ENCODE assay signal across 8 mouse cellular contexts in the genomic region with DNA sequence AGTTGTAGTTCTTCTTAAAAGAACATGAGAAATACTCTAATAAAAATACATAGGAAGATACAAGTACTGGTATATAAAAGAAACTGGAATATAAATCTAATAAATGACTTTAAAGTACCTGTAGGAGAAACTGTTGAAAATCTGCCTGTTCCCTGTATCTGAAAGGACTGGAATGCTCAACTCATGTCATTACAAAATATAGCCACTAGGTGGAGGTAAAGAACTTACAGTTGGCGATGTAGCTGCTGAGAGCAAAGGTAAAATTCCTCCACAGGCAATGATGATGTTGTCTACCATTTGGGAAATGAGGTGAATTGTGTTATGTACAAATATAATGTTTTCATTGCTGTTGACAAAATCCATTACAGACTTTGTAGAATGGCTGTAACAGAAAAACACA.
DNase-seq lines count a peak whose midpoint lies in the region; ATAC-seq lines count a peak whose summit lies in the region.

No protein-coding gene starts in this region.

- 0% methylated on average over 1 of the region's 1 CpGs for WGBS in embryonic facial prominence, embryonic 14.5 days
- WGBS in midbrain, embryonic 16.5 days = 0% methylated on average over 1 of the region's 1 CpGs

- no peaks in the 10 kb centered on the region for H3K27me3 ChIP-seq in embryonic facial prominence, embryonic 14.5 days (replicated peaks; ENCODE audit: control insufficient read depth, insufficient read depth, low read length)
- H3K27me3 ChIP-seq in midbrain, embryonic 16.5 days (ENCODE audit: control insufficient read depth, insufficient read depth, low read depth, low read length) = no peaks in the 10 kb centered on the region

- DNase-seq in left cerebral cortex, adult 11 months (ENCODE audit: low spot score) = peak; percentile 48
- DNase-seq in left cerebral cortex, adult 8-10 months (ENCODE audit: low spot score in 2 of 2) = no peak
- DNase-seq in Muller cell, postnatal 12 days (ENCODE audit: inconsistent ontology term) = peak; percentile 30
- peak; percentile 70 for DNase-seq in embryonic facial prominence, embryonic 14.5 days (ENCODE audit: low spot score)
- no peak for DNase-seq in right cerebral cortex, adult 2 months (ENCODE audit: low spot score in 2 of 2)
- no peak for DNase-seq in spleen, adult 18-20 months
- DNase-seq in urinary bladder, adult 18-20 months (ENCODE audit: low spot score in 2 of 2) = no peak

- no peak overlapping the region for H3K27ac ChIP-seq in embryonic facial prominence, embryonic 14.5 days (replicated peaks; ENCODE audit: low read depth, low read length)
- H3K27ac ChIP-seq in midbrain, embryonic 16.5 days (ENCODE audit: low read length) = no peak overlapping the region

- H3K36me3 ChIP-seq in embryonic facial prominence, embryonic 14.5 days (ENCODE audit: control insufficient read depth, insufficient read depth, low read length) = peaks cover 20% of the 10 kb centered on the region; the same call in 1 of the 2 replicates
- H3K36me3 ChIP-seq in midbrain, embryonic 16.5 days (ENCODE audit: control insufficient read depth, insufficient read depth, low read length) = peaks cover 10% of the 10 kb centered on the region

- H3K9me3 ChIP-seq in embryonic facial prominence, embryonic 14.5 days (ENCODE audit: control insufficient read depth, low read length) = no peaks in the 10 kb centered on the region
- no peaks in the 10 kb centered on the region for H3K9me3 ChIP-seq in midbrain, embryonic 16.5 days (replicated peaks; ENCODE audit: control insufficient read depth, low read length, poor library complexity, severe bottlenecking)

- no peak overlapping the region for H3K4me3 ChIP-seq in embryonic facial prominence, embryonic 14.5 days (ENCODE audit: low read depth, low read length)
- H3K4me3 ChIP-seq in midbrain, embryonic 16.5 days (ENCODE audit: low read depth, low read length) = no peak overlapping the region

- H3K4me1 ChIP-seq in embryonic facial prominence, embryonic 14.5 days (ENCODE audit: control insufficient read depth, insufficient read depth, low read length) = no peaks in the 10 kb centered on the region
- H3K4me1 ChIP-seq in midbrain, embryonic 16.5 days (ENCODE audit: control insufficient read depth, insufficient read depth, low read length) = no peaks in the 10 kb centered on the region

- H3K4me2 ChIP-seq in embryonic facial prominence, embryonic 14.5 days (ENCODE audit: low read depth, low read length) = no peak overlapping the region
- H3K4me2 ChIP-seq in midbrain, embryonic 16.5 days (ENCODE audit: low read length) = no peak overlapping the region

- H3K9ac ChIP-seq in embryonic facial prominence, embryonic 14.5 days (ENCODE audit: low read depth, low read length) = no peak overlapping the region
- no peak overlapping the region for H3K9ac ChIP-seq in midbrain, embryonic 16.5 days (ENCODE audit: low read depth, low read length)

- no peak for ATAC-seq in embryonic facial prominence, embryonic 14.5 days (ENCODE audit: low read depth)
- peak; percentile 68; the same call in 1 of the 2 replicates for ATAC-seq in midbrain, embryonic 16.5 days

Comparison
In these comparisons a context has a peak if more than half of its experiments do, and no peak if none do; other contexts are left out.
1. DNase-seq: peak in left cerebral cortex, adult 11 months (single experiment), Muller cell, postnatal 12 days (single experiment) and embryonic facial prominence, embryonic 14.5 days (single experiment); none in left cerebral cortex, adult 8-10 months (0 of 2), right cerebral cortex, adult 2 months (0 of 2), spleen, adult 18-20 months (0 of 2) and urinary bladder, adult 18-20 months (0 of 2).